Mouse (Mus musculus) cortical plate, adult 2 months (tissue): ENCODE data around the gene Dlgap3.

Source experiments
- CTCF ChIP-seq: fragments of 200-500 bp; IDR thresholded peaks from 2 replicates; pipeline ENCODE4 v1.5.1; 2011; ENCODE audit warnings: mild to moderate bottlenecking, control low read depth, low read length; ENCODE audit not compliant: insufficient read depth; ENCODE audit errors: extremely low read depth
- POLR2A ChIP-seq: fragments of 200-500 bp; IDR thresholded peaks from 2 replicates; pipeline ENCODE4 v1.6.1; 2011; ENCODE audit warnings: mild to moderate bottlenecking, low read length, control low read depth; ENCODE audit not compliant: insufficient read depth; ENCODE audit errors: extremely low read depth

- TF ChIP-seq POLR2A, result no peak
- TF ChIP-seq CTCF, result no peak
Observed at GRCm38 (mm10) chr4:127150031-127150430, 19.0 kb upstream of the Dlgap3 start.
